Mouse (Mus musculus): Measurements from ENCODE around the gene R3hdm4. TPM values are rescaled to one million over a fixed set of nuclear protein-coding genes. Genes with fewer than 3 reads are reported as not detected.

Gene R3hdm4
- total and polyA plus RNA-seq, 3 experiments: 29.1 to 105 TPM; not detected in 1

- no peak overlapping the region for H3K27ac ChIP-seq (ENCODE audit: control insufficient read depth, low read depth, low read length)
- TF ChIP-seq JUND (IDR thresholded peaks at IDR 0.05; ENCODE audit: low read depth, low read length) (no peak), CHD1 (IDR thresholded peaks at IDR 0.05; ENCODE audit: low read depth, low read length) (no peak), MEF2A (IDR thresholded peaks at IDR 0.05; ENCODE audit: extremely low read depth, insufficient replicate concordance, low read depth, low read length, poor library complexity, severe bottlenecking) (no peak), POLR2A (IDR thresholded peaks at IDR 0.05; ENCODE audit: control insufficient read depth in 1 of 2, insufficient read depth in 1 of 2, low read depth in 1 of 2, low read length in 2 of 2, poor library complexity in 1 of 2) (no peak), MYB (IDR thresholded peaks at IDR 0.05; ENCODE audit: low read depth, low read length) (no peak), BHLHE40 (IDR thresholded peaks at IDR 0.05; ENCODE audit: borderline replicate concordance, low read depth, low read length) (no peak), RCOR1 (IDR thresholded peaks at IDR 0.05; ENCODE audit: low read depth, low read length) (no peak), GABPA (IDR thresholded peaks at IDR 0.05; ENCODE audit: low read depth, low read length) (no peak), TAL1 (IDR thresholded peaks at IDR 0.05; ENCODE audit: low read length) (no peak)
- H3K79me2 ChIP-seq (ENCODE audit: control insufficient read depth, insufficient read depth, low read length, poor library complexity): no peaks in the 10 kb centered on the region
- peaks cover 6 to 16% of the 10 kb centered on the region in 2 experiments; a peak in 3 of 4 replicates for H3K4me1 ChIP-seq (ENCODE audit: control insufficient read depth in 1 of 2, insufficient read depth in 2 of 2, low read length in 2 of 2)
- H3K9ac ChIP-seq (ENCODE audit: control insufficient read depth, low read depth, low read length, poor library complexity, severe bottlenecking): no peak overlapping the region
- peaks cover 0 to 9% of the 10 kb centered on the region in 2 experiments; a peak in 2 of 4 replicates for H3K36me3 ChIP-seq (ENCODE audit: control insufficient read depth in 1 of 2, insufficient read depth in 2 of 2, low read length in 2 of 2)
- no peak for DNase-seq (ENCODE audit: low read depth, low spot score)
- H3K27me3 ChIP-seq (ENCODE audit: control insufficient read depth in 1 of 2, insufficient read depth in 2 of 2, low read length in 2 of 2): no peaks in the 10 kb centered on the region
- no peak overlapping the region for H3K4me3 ChIP-seq (ENCODE audit: control insufficient read depth in 1 of 2, insufficient read depth in 1 of 2, low read depth in 2 of 2, low read length in 2 of 2)
- H3K9me3 ChIP-seq (replicated peaks; ENCODE audit: insufficient read depth, low read length): no peaks in the 10 kb centered on the region
These were observed 48.1 kb downstream of the R3hdm4 start for GRCm38 (mm10) chr10:79872862-79873261.

GRCm38 (mm10) chr10:79871845-79872244, 49.2 kb downstream of the R3hdm4 start:
- H3K9me3 ChIP-seq (replicated peaks; ENCODE audit: insufficient read depth, low read length): no peaks in the 10 kb centered on the region
- H3K27ac ChIP-seq (ENCODE audit: control insufficient read depth, low read depth, low read length): no peak overlapping the region
- H3K79me2 ChIP-seq (ENCODE audit: control insufficient read depth, insufficient read depth, low read length, poor library complexity): no peaks in the 10 kb centered on the region
- DNase-seq (ENCODE audit: low read depth, low spot score): no peak
- TF ChIP-seq GATA1 (IDR thresholded peaks at IDR 0.05; ENCODE audit: low read depth, low read length) (no peak), ZNF384 (IDR thresholded peaks at IDR 0.05; ENCODE audit: low read depth, low read length) (no peak), RCOR1 (IDR thresholded peaks at IDR 0.05; ENCODE audit: low read depth, low read length) (no peak), MXI1 (IDR thresholded peaks at IDR 0.05; ENCODE audit: low read depth, low read length) (no peak), E2F4 (IDR thresholded peaks at IDR 0.05; ENCODE audit: borderline replicate concordance, low read depth, low read length) (no peak), ETS1 (IDR thresholded peaks at IDR 0.05; ENCODE audit: low read depth, low read length) (no peak)
- no peak overlapping the region for H3K4me3 ChIP-seq (ENCODE audit: control insufficient read depth in 1 of 2, insufficient read depth in 1 of 2, low read depth in 2 of 2, low read length in 2 of 2)
- H3K4me1 ChIP-seq (ENCODE audit: control insufficient read depth in 1 of 2, insufficient read depth in 2 of 2, low read length in 2 of 2): peaks cover 3 to 10% of the 10 kb centered on the region in 2 experiments; a peak in 3 of 4 replicates
- no peaks in the 10 kb centered on the region for H3K27me3 ChIP-seq (ENCODE audit: control insufficient read depth in 1 of 2, insufficient read depth in 2 of 2, low read length in 2 of 2)
- no peak overlapping the region for H3K9ac ChIP-seq (ENCODE audit: control insufficient read depth, low read depth, low read length, poor library complexity, severe bottlenecking)
- H3K36me3 ChIP-seq (ENCODE audit: control insufficient read depth in 1 of 2, insufficient read depth in 2 of 2, low read length in 2 of 2): peaks cover 0 to 7% of the 10 kb centered on the region in 2 experiments; a peak in 2 of 4 replicates

GRCm38 (mm10) chr10:79866601-79867000, 54.4 kb downstream of the R3hdm4 start:
- H3K27me3 ChIP-seq (ENCODE audit: control insufficient read depth in 1 of 2, insufficient read depth in 2 of 2, low read length in 2 of 2): no peaks in the 10 kb centered on the region
- DNase-seq (ENCODE audit: low read depth, low spot score): no peak
- peaks cover 0 to 6% of the 10 kb centered on the region in 2 experiments; a peak in 2 of 4 replicates for H3K36me3 ChIP-seq (ENCODE audit: control insufficient read depth in 1 of 2, insufficient read depth in 2 of 2, low read length in 2 of 2)
- no peaks in the 10 kb centered on the region for H3K4me1 ChIP-seq (ENCODE audit: control insufficient read depth in 1 of 2, insufficient read depth in 2 of 2, low read length in 2 of 2)
- H3K9me3 ChIP-seq (replicated peaks; ENCODE audit: insufficient read depth, low read length): no peaks in the 10 kb centered on the region
- no peak overlapping the region for H3K9ac ChIP-seq (ENCODE audit: control insufficient read depth, low read depth, low read length, poor library complexity, severe bottlenecking)
- no peak overlapping the region for H3K4me3 ChIP-seq (ENCODE audit: control insufficient read depth in 1 of 2, insufficient read depth in 1 of 2, low read depth in 2 of 2, low read length in 2 of 2)
- no peaks in the 10 kb centered on the region; the same call in 1 of the 2 replicates for H3K79me2 ChIP-seq (ENCODE audit: control insufficient read depth, insufficient read depth, low read length, poor library complexity)
- H3K27ac ChIP-seq (ENCODE audit: control insufficient read depth, low read depth, low read length): no peak overlapping the region
- no peak for TF ChIP-seq USF2 (IDR thresholded peaks at IDR 0.05; ENCODE audit: borderline replicate concordance in 1 of 2, insufficient read depth in 1 of 2, low read depth in 1 of 2, low read length in 2 of 2)
- no peak for TF ChIP-seq ETS1 (IDR thresholded peaks at IDR 0.05; ENCODE audit: low read depth, low read length)
- TF ChIP-seq POLR2A (IDR thresholded peaks at IDR 0.05; ENCODE audit: control insufficient read depth in 1 of 2, insufficient read depth in 1 of 2, low read depth in 1 of 2, low read length in 2 of 2, poor library complexity in 1 of 2): no peak
- no peak for TF ChIP-seq MEF2A (IDR thresholded peaks at IDR 0.05; ENCODE audit: extremely low read depth, insufficient replicate concordance, low read depth, low read length, poor library complexity, severe bottlenecking)
- TF ChIP-seq SMC3 (IDR thresholded peaks at IDR 0.05; ENCODE audit: low read depth, low read length): no peak
- no peak for TF ChIP-seq NELFE (IDR thresholded peaks at IDR 0.05; ENCODE audit: low read depth, low read length)
- TF ChIP-seq KAT2A (conservative IDR thresholded peaks at IDR 0.05; ENCODE audit: low read depth, low read length): no peak
- no peak for TF ChIP-seq GABPA (IDR thresholded peaks at IDR 0.05; ENCODE audit: low read depth, low read length)
- TF ChIP-seq E2F4 (IDR thresholded peaks at IDR 0.05; ENCODE audit: borderline replicate concordance, low read depth, low read length): no peak
- no peak for TF ChIP-seq MAFK (IDR thresholded peaks at IDR 0.05; ENCODE audit: borderline replicate concordance, low read depth, low read length)
- no peak for TF ChIP-seq UBTF (IDR thresholded peaks at IDR 0.05; ENCODE audit: borderline replicate concordance, insufficient read depth, low read depth, low read length)
- TF ChIP-seq ZKSCAN1 (IDR thresholded peaks at IDR 0.05; ENCODE audit: low read depth, low read length): no peak
- no peak for TF ChIP-seq CHD1 (IDR thresholded peaks at IDR 0.05; ENCODE audit: low read depth, low read length)
- no peak for TF ChIP-seq MYC (IDR thresholded peaks at IDR 0.05; ENCODE audit: low read depth, low read length)
- no peak for TF ChIP-seq MAZ (IDR thresholded peaks at IDR 0.05; ENCODE audit: low read depth, low read length)
- no peak for TF ChIP-seq ZNF384 (IDR thresholded peaks at IDR 0.05; ENCODE audit: low read depth, low read length)
- no peak for TF ChIP-seq RAD21 (IDR thresholded peaks at IDR 0.05; ENCODE audit: low read depth, low read length)

Measured in MEL (cell line).